Mouse (Mus musculus): ENCODE data around the gene Zswim3. TPM values are rescaled to one million over a fixed set of nuclear protein-coding genes. Genes with fewer than 3 reads are reported as not detected.
"Not testable (repeated sequence)": the region's sequence is repeated elsewhere in the genome, so short reads cannot be mapped to it uniquely, and the experiment has no call there.

Gene Zswim3
- total RNA-seq, 2 experiments from 2014 or later, result 1.8 to 2.3 TPM

GRCm38 (mm10) chr2:164856309-164857100, 51.6 kb downstream of the Zswim3 start:
- DNase-seq, result no peak

GRCm38 (mm10) chr2:164857101-164857821, 52.4 kb downstream of the Zswim3 start, which contains the start of gene Pltp:
Gene Pltp (minus strand): TSS chr2:164857711.
- peak; percentile 53 for DNase-seq

- no peak for DNase-seq
Observed at GRCm38 (mm10) chr2:164857842-164858553, 53.1 kb downstream of the Zswim3 start.

- no peak for DNase-seq
Observed at GRCm38 (mm10) chr2:164859155-164859554, 54.3 kb downstream of the Zswim3 start.

- DNase-seq, result no peak
Observed at GRCm38 (mm10) chr2:164859640-164860432, 54.9 kb downstream of the Zswim3 start.

GRCm38 (mm10) chr2:164861094-164861493, 56.2 kb downstream of the Zswim3 start:
- DNase-seq, result no peak

GRCm38 (mm10) chr2:164862179-164862861, 57.4 kb downstream of the Zswim3 start:
- DNase-seq, result peak; percentile 82

- DNase-seq, result not testable (repeated sequence)
Observed at GRCm38 (mm10) chr2:164863411-164863810, 58.5 kb downstream of the Zswim3 start.

GRCm38 (mm10) chr2:164864593-164864992, 59.7 kb downstream of the Zswim3 start:
- DNase-seq, result no peak

GRCm38 (mm10) chr2:164866741-164867551, 62.0 kb downstream of the Zswim3 start:
- peak; percentile 91 for DNase-seq

GRCm38 (mm10) chr2:164867566-164867965, 62.7 kb downstream of the Zswim3 start:
- no peak for DNase-seq

GRCm38 (mm10) chr2:164868491-164868890, 63.6 kb downstream of the Zswim3 start:
- no peak for DNase-seq

Other genes with a start within 250 kb of the Zswim3 start
- under 1 TPM; 0.55 to 0.77 TPM for gene Wfdc2, start 242.7 kb upstream of the Zswim3 start, total RNA-seq (2021)
- gene Spint3, start 231.6 kb upstream of the Zswim3 start, total RNA-seq (2021), result not detected
- not detected for gene Wfdc6a, start 219.7 kb upstream of the Zswim3 start, total RNA-seq (2021)
- gene Eppin, start 211.5 kb upstream of the Zswim3 start, total RNA-seq (2021), result not detected
- gene Wfdc6b, start 191.6 kb upstream of the Zswim3 start, total RNA-seq (2021), result not detected
- not detected for gene Wfdc8, start 191.5 kb upstream of the Zswim3 start, total RNA-seq (2021)
- gene Wfdc16, start 166.3 kb upstream of the Zswim3 start, total RNA-seq (2021), result not detected
- gene Wfdc10, start 149.1 kb upstream of the Zswim3 start, total RNA-seq (2021), result not detected
- not detected for gene Wfdc9, start 148.5 kb upstream of the Zswim3 start, total RNA-seq (2021)
- gene Wfdc11, start 131.0 kb upstream of the Zswim3 start, total RNA-seq (2021), result not detected
- gene Wfdc13, start 120.0 kb upstream of the Zswim3 start, total RNA-seq (2021), result not detected
- not detected for gene Spint4, start 106.6 kb upstream of the Zswim3 start, total RNA-seq (2021)
- gene Spint5, start 89.8 kb upstream of the Zswim3 start, total RNA-seq (2021), result not detected
- under 1 TPM; 0.26 to 0.27 TPM for gene Wfdc3, start 59.2 kb upstream of the Zswim3 start, total RNA-seq (2021)
- gene Dnttip1, start 59.1 kb upstream of the Zswim3 start, total RNA-seq (2021), result 10 to 100 TPM; 41.2 to 42.0 TPM
- 100 to 1,000 TPM; 130 to 144 TPM for gene Ube2c, start 35.2 kb upstream of the Zswim3 start, total RNA-seq (2021)
- 10 to 100 TPM in 1 of 2 experiments, not detected in 1; 10.8 TPM for gene Tnnc2, start 25.1 kb upstream of the Zswim3 start, total RNA-seq (2021)
- gene Snx21, start 19.3 kb upstream of the Zswim3 start, total RNA-seq (2021), result 10 to 100 TPM; 22.9 to 24.1 TPM
- gene Acot8, start 216 bp upstream of the Zswim3 start, total RNA-seq (2021), result 10 to 100 TPM; 13.1 to 13.5 TPM
- 1 to 10 TPM; 5.0 to 5.8 TPM for gene Zswim1, start 17.6 kb downstream of the Zswim3 start, total RNA-seq (2021)
- gene Spata25, start 23.4 kb downstream of the Zswim3 start, total RNA-seq (2021), result 1 to 10 TPM in 1 of 2 experiments, under 1 TPM in 1; 0.92 to 1.9 TPM
- 100 to 1,000 TPM; 101 to 104 TPM for gene Ctsa, start 27.8 kb downstream of the Zswim3 start, total RNA-seq (2021)
- 10 to 100 TPM; 33.3 to 34.0 TPM for gene Neurl2, start 28.4 kb downstream of the Zswim3 start, total RNA-seq (2021)
- 10 to 100 TPM; 13.2 to 20.5 TPM for gene Pltp, start 52.6 kb downstream of the Zswim3 start, total RNA-seq (2021)
- 10 to 100 TPM; 47.0 to 48.2 TPM for gene Pcif1, start 74.2 kb downstream of the Zswim3 start, total RNA-seq (2021)
- 10 to 100 TPM; 14.7 to 15.8 TPM for gene Zfp335, start 106.7 kb downstream of the Zswim3 start, total RNA-seq (2021)
- gene Mmp9, start 135.7 kb downstream of the Zswim3 start, total RNA-seq (2021), result under 1 TPM; 0.48 to 0.63 TPM
- 1 to 10 TPM in 1 of 2 experiments, under 1 TPM in 1; 0.90 to 1.1 TPM for gene Slc12a5, start 155.7 kb downstream of the Zswim3 start, total RNA-seq (2021)
- gene Ncoa5, start 229.8 kb downstream of the Zswim3 start, total RNA-seq (2021), result 10 to 100 TPM; 29.1 to 30.2 TPM